Mouse (Mus musculus) hindbrain, embryonic 12.5 days (tissue): Measurements from ENCODE around the gene Prkaa1. TPM values are rescaled to one million over a fixed set of nuclear protein-coding genes. Genes with fewer than 3 reads are reported as not detected.

Experiments
- polyA plus RNA-seq: library from polyadenylated mRNA; unstranded; fragments of >200 nt; fragmentation: Nextera tagmentation; extraction: Ambion mirVana; gene quantifications from 2 replicates; pipeline ENCODE4 v1.2.1, GENCODE M21; 2016

Prkaa1 gene
- polyA plus RNA-seq, 1 experiment from 2014 or later, result 17.0 TPM

Other genes starting within 250 kb of the Prkaa1 start
- gene Mroh2b, start 245.1 kb upstream of the Prkaa1 start, polyA plus RNA-seq, result not detected in 2 replicates
- gene C7, start 80.1 kb upstream of the Prkaa1 start, polyA plus RNA-seq, result not detected in 2 replicates
- gene Card6, start 35.3 kb upstream of the Prkaa1 start, polyA plus RNA-seq, result 1.2 and 2.2 TPM in 2 replicates
- 384 and 473 TPM in 2 replicates for gene Rpl37, start 27.2 kb upstream of the Prkaa1 start, polyA plus RNA-seq
- gene Ttc33, start 41.7 kb downstream of the Prkaa1 start, polyA plus RNA-seq, result 45.8 and 48.0 TPM in 2 replicates
- gene Ptger4, start 100.3 kb downstream of the Prkaa1 start, polyA plus RNA-seq, result 2.1 and 2.4 TPM in 2 replicates